Mouse (Mus musculus) lung, adult 2 months (tissue): ENCODE results near the gene Tmem256. TPM values are rescaled to one million over a fixed set of nuclear protein-coding genes. Genes with fewer than 3 reads are reported as not detected.
A peak's percentile ranks its signal among the peaks of the same experiment; 100 is the strongest.

Experiments
- DNase-seq: peaks from one replicate; pipeline ENCODE4 v3.0.0; 2022
- H3K4me1 ChIP-seq: fragments of 200-500 bp; 2 replicates; pipeline ENCODE4 v1.6.1; 2011; ENCODE audit warnings: low read length; ENCODE audit not compliant: control insufficient read depth, insufficient read depth
- H3K4me3 ChIP-seq: fragments of 200-500 bp; replicated peaks from 2 replicates; pipeline ENCODE3; 2011; ENCODE audit warnings: low read depth, mild to moderate bottlenecking, control low read depth, low read length; ENCODE audit errors: extremely low read depth
- CTCF ChIP-seq: fragments of 200-500 bp; IDR thresholded peaks from 2 replicates; pipeline ENCODE4 v1.5.1; 2011; ENCODE audit warnings: mild to moderate bottlenecking, low read length, control low read depth; ENCODE audit not compliant: insufficient read depth
- POLR2A ChIP-seq: fragments of 200-500 bp; IDR thresholded peaks from 2 replicates; pipeline ENCODE4 v1.6.1; 2011; ENCODE audit warnings: low read depth, mild to moderate bottlenecking, control low read depth, low read length, borderline replicate concordance; ENCODE audit errors: extremely low read depth
- WGBS: fragments of 180-500 bp; shearing (Covaris S2); methylation state at CpG from one replicate; pipeline ENCODE4 v1.1.7; 2018; 5-methylcytosine and 5-hydroxymethylcytosine counted together
- polyA plus RNA-seq: library from polyadenylated mRNA; depleted of rRNA; stranded (reverse); fragments of >200 nt; gene quantifications from 2 replicates; pipeline ENCODE4 v1.2.3, GENCODE M21; 2012; rRNA removed

The Tmem256 gene
- polyA plus RNA-seq, 1 experiment: 151 TPM

DNA sequence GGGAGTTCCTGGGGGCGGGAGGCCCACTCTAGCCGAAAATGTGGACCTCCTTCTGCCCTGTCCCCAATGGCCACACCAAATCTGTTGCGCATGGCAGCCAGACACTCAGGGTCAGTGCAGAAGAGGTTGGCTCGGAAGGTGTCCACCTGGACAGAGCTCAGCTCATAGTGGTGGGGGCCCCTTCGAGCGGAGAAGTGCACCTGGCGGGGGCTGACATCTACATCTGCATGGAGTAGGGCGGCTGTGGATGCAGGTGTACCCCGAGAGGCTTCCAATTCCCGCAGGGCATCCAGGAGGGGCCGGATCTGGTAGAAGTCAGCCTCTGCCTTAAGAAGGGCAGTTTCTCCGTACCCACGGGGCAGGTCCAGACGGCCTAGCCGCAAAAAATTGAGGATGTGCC lies 41.4 kb downstream of the Tmem256 start:
- Histone ChIP-seq H3K4me3 (peak overlapping the region; percentile 97), H3K4me1 (peaks cover 17% of the 10 kb centered on the region)
- peak; percentile 45 for DNase-seq
- TF ChIP-seq POLR2A (no peak), CTCF (no peak)
- WGBS: 47% methylated on average over 15 of the region's 15 CpGs

DNA sequence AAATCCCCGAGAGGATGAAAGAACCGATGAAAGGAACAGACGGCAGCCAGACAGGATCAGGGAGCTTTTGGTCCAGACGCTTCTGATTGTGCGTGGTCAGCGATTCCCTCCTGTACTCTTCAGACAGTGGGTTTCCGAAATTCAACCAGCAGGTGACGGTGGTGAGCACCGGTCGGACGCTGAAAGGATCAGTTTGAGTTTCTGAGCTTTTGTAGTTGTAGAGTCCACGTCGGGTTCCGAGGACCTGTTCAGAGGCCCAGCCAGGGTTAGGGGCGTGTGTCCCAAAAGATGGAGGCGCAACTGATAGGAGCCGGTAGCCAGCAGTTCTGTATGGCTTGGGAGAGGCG lies 42.2 kb downstream of the Tmem256 start:
- DNase-seq: no peak
- WGBS: under 1% methylated on average over 18 of the region's 18 CpGs

DNA sequence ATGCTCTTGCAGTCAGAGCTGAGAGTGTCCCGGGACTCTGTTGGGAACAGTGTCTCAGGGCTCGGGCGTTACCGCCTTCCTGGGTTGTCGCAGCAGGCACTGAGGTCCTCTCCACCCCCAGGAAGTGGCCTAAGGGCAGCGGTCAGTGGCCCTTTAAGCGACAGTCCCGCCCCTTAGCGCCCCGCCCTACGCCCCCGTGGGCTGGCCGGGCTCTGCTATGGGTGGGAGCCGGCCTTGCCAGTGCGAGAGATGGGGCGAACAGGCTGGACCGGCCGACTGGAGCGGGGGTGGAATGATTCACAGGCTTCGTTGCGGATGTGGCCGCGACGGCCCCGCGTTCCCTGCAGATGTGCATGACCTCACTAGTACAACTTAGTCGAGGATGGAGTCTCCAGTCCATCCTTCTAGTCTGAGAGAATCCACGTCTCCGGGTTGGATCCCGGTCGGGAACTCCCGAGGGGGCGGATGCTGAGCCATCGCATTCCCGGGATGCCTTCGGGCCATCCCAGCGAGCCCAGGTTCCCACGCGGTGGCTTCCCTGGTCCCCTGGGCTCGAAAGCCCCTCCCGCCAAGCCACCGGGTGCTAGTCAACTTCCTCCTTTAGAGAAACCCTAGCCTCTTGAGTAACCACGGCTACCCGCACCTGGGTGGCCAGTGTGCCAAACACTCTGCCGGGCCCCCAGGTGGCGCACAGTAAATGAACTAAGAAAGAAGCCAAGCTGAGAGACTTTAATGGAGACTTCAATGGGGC lies 42.7 kb downstream of the Tmem256 start, which contains the start of gene Kctd11:
Kctd11 (minus strand) TSS at position 554 of the 751 bp plus-strand sequence.
- TF ChIP-seq CTCF (peak; percentile 16; the same call in 1 of the 2 replicates), POLR2A (peak; percentile 94)
- under 1% methylated on average over 46 of the region's 46 CpGs for WGBS
- Histone ChIP-seq H3K4me1 (peaks cover 17% of the 10 kb centered on the region), H3K4me3 (peak within 1 kb of the TSS; percentile 97)
- peak; percentile 95 for DNase-seq

More for the DNA sequence above, 42.2 kb downstream of the Tmem256 start:
- H3K4me1 ChIP-seq: peaks cover 17% of the 10 kb centered on the region
- H3K4me3 ChIP-seq: peak overlapping the region; percentile 97
- TF ChIP-seq CTCF (peak; percentile 86), POLR2A (no peak)

DNA sequence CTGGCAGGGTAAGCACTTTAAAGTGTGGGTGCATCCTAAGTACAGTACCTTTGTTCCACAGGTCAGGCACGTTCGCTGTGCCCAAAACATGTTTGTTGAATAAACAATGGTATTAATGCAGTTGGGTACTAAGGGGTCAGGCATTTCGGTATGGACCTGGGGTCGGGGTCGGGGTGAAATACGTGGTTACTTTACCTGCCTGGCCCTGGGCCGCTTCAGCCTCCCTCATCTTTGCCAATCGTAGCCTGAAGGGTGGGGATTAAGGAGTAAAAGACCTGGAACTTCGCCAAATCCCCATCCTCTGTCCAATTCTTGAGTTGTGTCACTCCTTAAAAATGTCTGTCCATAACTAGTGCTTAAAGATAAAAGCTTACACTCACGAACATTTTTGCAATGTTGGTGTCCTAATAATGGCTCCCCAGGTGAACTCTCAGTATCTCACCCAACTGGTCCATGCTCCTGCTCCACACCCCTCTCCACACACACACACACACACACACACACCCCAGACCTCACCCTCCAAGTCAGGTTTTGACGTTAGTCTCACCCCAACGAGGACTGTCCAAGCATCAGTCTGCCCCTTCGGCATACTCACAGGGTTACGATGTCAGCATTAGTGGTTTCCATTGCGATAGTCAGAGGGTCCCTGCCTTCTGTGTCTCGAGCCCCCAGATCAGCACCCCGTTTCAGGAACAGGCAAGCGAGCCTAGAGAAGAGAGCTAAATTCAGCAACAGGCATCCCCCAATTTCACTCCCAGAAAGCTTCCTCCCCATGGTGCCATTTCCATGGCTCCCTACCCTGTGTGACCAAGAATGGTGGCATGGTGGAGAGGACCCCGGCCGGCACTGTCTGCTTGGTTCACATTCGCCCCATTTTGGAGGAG lies 43.7 kb downstream of the Tmem256 start:
- 59% methylated on average over 21 of the region's 21 CpGs for WGBS
- TF ChIP-seq POLR2A (no peak), CTCF (no peak)
- no peak for DNase-seq
- Histone ChIP-seq H3K4me3 (peak overlapping the region; percentile 97), H3K4me1 (peaks cover 13% of the 10 kb centered on the region)

DNA sequence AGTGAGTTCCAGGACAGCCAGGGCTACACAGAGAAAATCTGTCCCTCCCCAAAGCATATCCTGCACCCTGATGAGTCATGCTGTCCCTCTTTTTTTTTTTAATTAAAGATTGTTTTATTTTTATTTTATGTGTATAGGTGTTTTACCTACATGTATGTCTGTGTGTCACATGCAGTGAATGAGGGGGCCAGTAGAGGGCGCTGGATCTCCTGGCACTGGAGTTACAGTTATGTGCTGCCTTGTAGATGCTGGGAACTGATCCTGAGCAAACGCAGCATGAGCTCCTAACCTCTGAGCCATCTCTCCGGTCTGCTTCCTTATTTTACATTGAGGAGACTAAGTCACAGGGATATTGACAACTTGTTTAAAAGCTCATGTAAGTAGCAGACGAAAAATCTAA lies 44.8 kb downstream of the Tmem256 start:
- TF ChIP-seq POLR2A: no peak
- TF ChIP-seq CTCF: peak; percentile 49
- DNase-seq: no peak
- 72% methylated on average over 4 of the region's 4 CpGs for WGBS
- Histone ChIP-seq H3K4me3 (no peak overlapping the region), H3K4me1 (peaks cover 13% of the 10 kb centered on the region)

DNA sequence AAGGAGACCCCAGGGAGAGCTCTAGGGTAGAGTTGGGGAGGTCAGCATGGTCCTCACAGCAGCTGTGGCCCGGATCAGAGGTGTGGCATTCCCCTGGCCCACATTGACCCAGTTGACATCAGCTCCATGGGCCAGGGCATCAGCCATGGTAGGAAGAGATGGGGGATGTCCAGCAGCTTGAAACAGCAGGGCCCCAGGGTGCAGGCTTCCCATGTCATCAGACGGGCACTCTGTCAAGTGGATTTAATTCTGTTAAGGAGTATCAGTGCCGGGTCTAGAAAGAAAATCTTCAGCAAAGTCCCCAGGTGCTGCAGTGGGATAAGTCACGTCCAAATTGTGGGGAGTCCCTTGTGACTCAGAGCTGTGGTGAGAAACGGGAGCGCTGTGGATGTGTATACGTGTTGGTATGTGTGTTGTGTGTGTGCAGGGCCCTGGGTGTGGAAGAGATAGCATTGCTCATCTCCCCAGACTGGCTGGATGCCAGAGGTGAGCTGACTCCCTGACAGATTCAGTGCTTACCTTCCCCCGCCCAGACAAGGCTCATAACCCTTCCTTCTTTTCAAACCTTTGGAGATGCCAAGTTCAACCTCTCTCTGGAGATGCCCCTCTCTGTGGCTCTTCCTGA lies 45.3 kb downstream of the Tmem256 start:
- DNase-seq: no peak
- TF ChIP-seq POLR2A: no peak
- no peak for TF ChIP-seq CTCF
- WGBS: 90% methylated on average over 8 of the region's 8 CpGs
- Histone ChIP-seq H3K4me1 (peaks cover 10% of the 10 kb centered on the region), H3K4me3 (no peak overlapping the region)

DNA sequence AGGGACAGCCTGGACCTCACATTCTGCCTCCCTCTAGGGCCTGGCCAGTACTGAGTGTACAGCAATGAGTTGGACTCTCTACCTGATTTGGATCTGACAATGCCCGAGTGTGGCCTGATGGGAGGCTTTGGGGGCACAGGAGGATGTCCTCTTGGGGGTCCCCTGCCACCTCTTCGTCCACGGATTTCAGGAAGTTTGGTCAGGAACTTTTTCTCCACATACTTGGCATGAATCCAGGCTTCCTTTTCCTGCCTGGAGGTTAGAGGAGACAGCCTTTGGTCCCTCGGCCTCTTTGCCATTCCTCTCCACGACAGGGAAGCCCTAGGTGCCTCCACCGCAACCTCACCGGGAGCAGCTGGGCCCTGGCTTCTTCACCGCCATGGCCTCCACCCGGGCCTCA lies 45.9 kb downstream of the Tmem256 start:
- DNase-seq: no peak
- Histone ChIP-seq H3K4me3 (no peak overlapping the region), H3K4me1 (peaks cover 6% of the 10 kb centered on the region; the same call in 1 of the 2 replicates)
- 45% methylated on average over 9 of the region's 9 CpGs for WGBS
- TF ChIP-seq CTCF (no peak), POLR2A (no peak)

DNA sequence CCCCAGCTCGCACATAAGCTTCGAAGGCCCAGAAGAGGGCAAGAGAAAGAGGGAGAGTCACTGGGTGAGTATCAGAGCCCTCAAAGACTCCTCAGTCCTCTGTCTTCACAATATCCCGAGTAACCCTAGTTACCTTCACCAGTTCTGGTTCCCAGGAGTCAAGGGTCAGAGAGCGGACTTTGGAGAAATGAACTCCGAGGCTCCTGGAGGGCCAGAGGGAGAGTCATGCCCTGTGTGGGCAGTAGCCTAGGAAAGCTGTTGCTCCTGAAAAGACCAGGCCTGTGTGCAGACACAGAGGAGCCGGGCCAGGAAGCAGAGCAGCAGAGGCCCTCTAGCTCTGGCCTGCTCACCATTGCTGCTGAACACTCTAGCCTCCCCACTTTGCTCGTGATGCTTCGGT lies 46.3 kb downstream of the Tmem256 start:
- TF ChIP-seq POLR2A: no peak
- no peak for TF ChIP-seq CTCF
- no peak for DNase-seq
- H3K4me3 ChIP-seq: no peak overlapping the region
- H3K4me1 ChIP-seq: peaks cover 6% of the 10 kb centered on the region; the same call in 1 of the 2 replicates
- 74% methylated on average over 8 of the region's 8 CpGs for WGBS

DNA sequence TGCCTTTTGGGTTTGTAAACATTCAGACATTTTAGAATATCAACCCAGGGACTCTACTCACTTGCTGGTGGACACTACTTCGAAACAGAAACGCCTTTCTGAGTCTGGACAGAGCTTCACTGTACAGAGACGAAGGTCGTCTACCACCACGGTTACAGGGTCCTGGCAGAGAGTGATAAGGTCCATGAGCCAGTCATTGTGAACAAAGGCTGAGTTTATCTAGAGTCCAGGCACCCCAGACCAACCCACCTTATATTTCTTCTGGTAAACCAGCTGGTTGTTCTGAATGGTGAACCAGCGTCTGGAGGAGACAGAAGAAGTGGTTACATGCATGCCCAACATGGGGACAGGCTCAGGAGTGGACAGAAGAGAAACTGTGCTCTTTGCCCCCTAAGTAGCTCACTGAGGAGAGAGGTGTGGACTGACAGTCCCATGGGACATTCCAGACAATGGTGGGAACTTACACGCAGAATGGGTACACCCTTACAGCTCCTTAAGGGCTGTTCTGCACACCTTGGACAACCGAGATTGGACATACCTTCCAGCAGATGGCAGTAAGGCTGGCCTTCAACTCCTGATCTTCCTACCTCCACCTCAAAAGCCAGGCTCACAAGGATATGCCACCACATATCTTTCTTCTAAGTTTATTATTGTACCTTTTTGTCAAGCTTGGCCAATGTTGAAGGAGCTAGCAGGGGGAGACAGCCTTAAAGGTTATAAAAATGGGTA lies 48.8 kb downstream of the Tmem256 start:
- peaks cover 3% of the 10 kb centered on the region; the same call in 1 of the 2 replicates for H3K4me1 ChIP-seq
- peak; percentile 52 for TF ChIP-seq CTCF
- no peak for TF ChIP-seq POLR2A
- H3K4me3 ChIP-seq: no peak overlapping the region
- WGBS: 66% methylated on average over 8 of the region's 8 CpGs
- DNase-seq: peak; percentile 40

Other genes with a start within 250 kb of the Tmem256 start
- 8.4 and 15.9 TPM in 2 replicates for gene Atp1b2, start 232.6 kb upstream of the Tmem256 start, polyA plus RNA-seq
- not detected in 2 replicates for gene Shbg, start 220.6 kb upstream of the Tmem256 start, polyA plus RNA-seq
- gene Sat2, start 216.5 kb upstream of the Tmem256 start, polyA plus RNA-seq: 3.4 and 6.1 TPM in 2 replicates
- gene Fxr2, start 205.5 kb upstream of the Tmem256 start, polyA plus RNA-seq: 54.4 and 66.9 TPM in 2 replicates
- gene Sox15, start 183.2 kb upstream of the Tmem256 start, polyA plus RNA-seq: 0.14 and 5.5 TPM in 2 replicates
- gene Mpdu1, start 175.9 kb upstream of the Tmem256 start, polyA plus RNA-seq: 67.3 and 88.1 TPM in 2 replicates
- gene Cd68, start 172.4 kb upstream of the Tmem256 start, polyA plus RNA-seq: 65.6 and 82.8 TPM in 2 replicates
- gene Eif4a1, start 166.1 kb upstream of the Tmem256 start, polyA plus RNA-seq: 152 and 265 TPM in 2 replicates
- gene Senp3, start 156.4 kb upstream of the Tmem256 start, polyA plus RNA-seq: 43.6 and 55.0 TPM in 2 replicates
- gene Tnfsf13, start 152.7 kb upstream of the Tmem256 start, polyA plus RNA-seq: 16.2 and 21.3 TPM in 2 replicates
- gene Tnfsf12, start 142.7 kb upstream of the Tmem256 start, polyA plus RNA-seq: 84.2 and 98.8 TPM in 2 replicates
- 12.7 and 20.0 TPM in 2 replicates for gene Tnfsfm13, start 142.4 kb upstream of the Tmem256 start, polyA plus RNA-seq
- gene Polr2a, start 79.9 kb upstream of the Tmem256 start, polyA plus RNA-seq: 32.0 and 51.1 TPM in 2 replicates
- 1.4 and 2.3 TPM in 2 replicates for gene Slc35g3, start 76.5 kb upstream of the Tmem256 start, polyA plus RNA-seq
- gene Zbtb4, start 72.6 kb upstream of the Tmem256 start, polyA plus RNA-seq: 104 and 106 TPM in 2 replicates
- 31.5 and 38.0 TPM in 2 replicates for gene Chrnb1, start 42.6 kb upstream of the Tmem256 start, polyA plus RNA-seq
- 6.9 and 8.0 TPM in 2 replicates for gene Fgf11, start 36.7 kb upstream of the Tmem256 start, polyA plus RNA-seq
- 9.4 and 9.5 TPM in 2 replicates for gene Tmem102, start 32.9 kb upstream of the Tmem256 start, polyA plus RNA-seq
- not detected in 2 replicates for gene Gm39566, start 23.2 kb upstream of the Tmem256 start, polyA plus RNA-seq
- gene Spem2, start 20.0 kb upstream of the Tmem256 start, polyA plus RNA-seq: not detected in 2 replicates
- 0.15 and 0.41 TPM in 2 replicates for gene Spem1, start 16.3 kb upstream of the Tmem256 start, polyA plus RNA-seq
- 32.3 and 42.0 TPM in 2 replicates for gene Nlgn2, start 730 bp upstream of the Tmem256 start, polyA plus RNA-seq
- gene Plscr3, start 7.9 kb downstream of the Tmem256 start, polyA plus RNA-seq: 192 and 225 TPM in 2 replicates
- gene Tnk1, start 20.2 kb downstream of the Tmem256 start, polyA plus RNA-seq: 14.4 and 17.4 TPM in 2 replicates
- not detected in 2 replicates for gene Tmem95, start 39.5 kb downstream of the Tmem256 start, polyA plus RNA-seq
- gene Kctd11, start 42.9 kb downstream of the Tmem256 start, polyA plus RNA-seq: 12.6 and 19.1 TPM in 2 replicates
- gene Acap1, start 57.0 kb downstream of the Tmem256 start, polyA plus RNA-seq: 11.2 and 14.3 TPM in 2 replicates
- gene 2810408A11Rik, start 62.5 kb downstream of the Tmem256 start, polyA plus RNA-seq: 0.65 and 1.4 TPM in 2 replicates
- gene Neurl4, start 62.6 kb downstream of the Tmem256 start, polyA plus RNA-seq: 47.7 and 58.1 TPM in 2 replicates
- gene Gps2, start 75.4 kb downstream of the Tmem256 start, polyA plus RNA-seq: 104 and 112 TPM in 2 replicates
- gene Eif5a, start 83.4 kb downstream of the Tmem256 start, polyA plus RNA-seq: 216 and 372 TPM in 2 replicates
- 4.6 and 6.7 TPM in 2 replicates for gene Ybx2, start 97.3 kb downstream of the Tmem256 start, polyA plus RNA-seq
- 22.3 and 40.4 TPM in 2 replicates for gene Slc2a4, start 109.7 kb downstream of the Tmem256 start, polyA plus RNA-seq
- 60.5 and 63.7 TPM in 2 replicates for gene Cldn7, start 126.3 kb downstream of the Tmem256 start, polyA plus RNA-seq
- gene Ctdnep1, start 142.6 kb downstream of the Tmem256 start, polyA plus RNA-seq: 88.3 and 102 TPM in 2 replicates
- gene Elp5, start 144.0 kb downstream of the Tmem256 start, polyA plus RNA-seq: 38.5 and 53.8 TPM in 2 replicates
- 333 and 615 TPM in 2 replicates for gene Gabarap, start 152.6 kb downstream of the Tmem256 start, polyA plus RNA-seq
- gene Phf23, start 157.3 kb downstream of the Tmem256 start, polyA plus RNA-seq: 15.0 and 22.9 TPM in 2 replicates
- gene Dvl2, start 162.1 kb downstream of the Tmem256 start, polyA plus RNA-seq: 16.7 and 20.8 TPM in 2 replicates
- 63.1 and 88.6 TPM in 2 replicates for gene Acadvl, start 176.9 kb downstream of the Tmem256 start, polyA plus RNA-seq
- gene Dlg4, start 178.4 kb downstream of the Tmem256 start, polyA plus RNA-seq: 28.0 and 33.7 TPM in 2 replicates
- 2.4 and 4.9 TPM in 2 replicates for gene Asgr1, start 215.6 kb downstream of the Tmem256 start, polyA plus RNA-seq